Mouse (Mus musculus): ENCODE measurements around the gene Hmbs. TPM values are rescaled to one million over a fixed set of nuclear protein-coding genes. Genes with fewer than 3 reads are reported as not detected.
"Not testable (repeated sequence)": the region's sequence is repeated elsewhere in the genome, so short reads cannot be mapped to it uniquely, and the experiment has no call there.

Hmbs gene
- polyA plus RNA-seq, 1 experiment from 2014 or later = 139 TPM

DNA sequence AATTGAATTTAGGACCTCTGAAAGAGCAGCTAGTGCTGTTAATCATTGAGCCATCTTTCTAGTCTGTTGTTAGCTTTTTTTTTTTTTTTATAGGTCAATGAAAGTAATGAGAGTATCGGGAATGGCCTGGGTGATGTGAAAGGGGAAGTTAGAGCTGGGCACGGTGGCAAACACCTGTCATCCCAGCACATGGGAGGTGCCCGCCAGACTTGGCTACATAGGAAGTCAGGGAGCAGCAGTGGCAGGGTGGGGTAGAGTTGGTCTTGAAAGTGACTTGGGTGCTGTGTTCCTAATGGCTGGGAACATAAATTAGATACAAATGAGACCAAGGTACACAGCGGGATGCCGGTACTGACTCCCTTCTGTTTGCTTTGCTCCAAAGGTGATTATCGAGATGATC is 13.3 kb downstream of the Hmbs start:
- WGBS = 97% methylated on average over 6 of the region's 6 CpGs
- no peak overlapping the region for H3K4me2 ChIP-seq (ENCODE audit: low read depth)
- H3K4me3 ChIP-seq (ENCODE audit: low read depth, low read length) = no peak overlapping the region
- H3K36me3 ChIP-seq (ENCODE audit: control insufficient read depth, insufficient read depth, low read length) = peaks cover 20% of the 10 kb centered on the region
- peaks cover 5% of the 10 kb centered on the region; the same call in 1 of the 2 replicates for H3K4me1 ChIP-seq (ENCODE audit: control insufficient read depth, insufficient read depth, low read length)
- DNase-seq (ENCODE audit: low spot score) (no peak), ATAC-seq (ENCODE audit: insufficient read depth, low FRiP score, low TSS enrichment) (no peak)
- no peak overlapping the region for H3K27ac ChIP-seq (ENCODE audit: low read depth, low read length)
- H3K9ac ChIP-seq (ENCODE audit: low read length) = no peak overlapping the region
- no peaks in the 10 kb centered on the region for H3K27me3 ChIP-seq (ENCODE audit: control insufficient read depth, insufficient read depth, low read length)
- no peaks in the 10 kb centered on the region for H3K9me3 ChIP-seq (ENCODE audit: control insufficient read depth, low read length)

DNA sequence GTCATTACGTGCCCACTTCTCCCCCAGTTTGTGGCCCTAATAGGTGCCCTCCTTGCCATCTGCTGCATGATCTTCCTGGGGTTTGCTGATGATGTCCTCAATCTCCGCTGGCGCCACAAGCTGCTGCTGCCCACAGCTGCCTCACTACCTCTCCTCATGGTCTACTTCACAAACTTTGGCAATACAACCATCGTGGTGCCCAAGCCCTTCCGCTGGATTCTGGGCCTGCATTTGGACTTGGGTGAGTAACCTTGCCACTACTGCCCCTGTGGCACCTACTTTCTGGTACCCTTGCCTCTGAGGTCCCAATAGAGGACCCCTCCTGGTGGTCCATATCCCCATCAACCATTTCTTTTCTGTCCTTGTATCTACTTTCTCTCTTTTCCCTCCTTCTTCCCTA is 16.1 kb downstream of the Hmbs start:
- H3K27ac ChIP-seq (ENCODE audit: low read depth, low read length) = no peak overlapping the region
- no peak overlapping the region; the same call in 1 of the 2 replicates for H3K9ac ChIP-seq (ENCODE audit: low read length)
- H3K27me3 ChIP-seq (ENCODE audit: control insufficient read depth, insufficient read depth, low read length) = no peaks in the 10 kb centered on the region
- peaks cover 5% of the 10 kb centered on the region; the same call in 1 of the 2 replicates for H3K4me1 ChIP-seq (ENCODE audit: control insufficient read depth, insufficient read depth, low read length)
- ATAC-seq (ENCODE audit: insufficient read depth, low FRiP score, low TSS enrichment) (no peak), DNase-seq (ENCODE audit: low spot score) (no peak)
- H3K9me3 ChIP-seq (ENCODE audit: control insufficient read depth, low read length) = no peaks in the 10 kb centered on the region
- 92% methylated on average over 5 of the region's 5 CpGs for WGBS
- peak overlapping the region; percentile 84; the same call in 1 of the 2 replicates for H3K4me3 ChIP-seq (ENCODE audit: low read depth, low read length)
- H3K36me3 ChIP-seq (ENCODE audit: control insufficient read depth, insufficient read depth, low read length) = peaks cover 11% of the 10 kb centered on the region
- H3K4me2 ChIP-seq (ENCODE audit: low read depth) = peak overlapping the region; percentile 81

- peak; percentile 51 for ATAC-seq (ENCODE audit: insufficient read depth, low FRiP score, low TSS enrichment)
- Histone ChIP-seq H3K4me2 (ENCODE audit: low read depth) (peak overlapping the region; percentile 81), H3K36me3 (ENCODE audit: control insufficient read depth, insufficient read depth, low read length) (peaks cover 6% of the 10 kb centered on the region), H3K4me1 (ENCODE audit: control insufficient read depth, insufficient read depth, low read length) (peaks cover 5% of the 10 kb centered on the region; the same call in 1 of the 2 replicates), H3K4me3 (ENCODE audit: low read depth, low read length) (peak overlapping the region; percentile 84), H3K9me3 (ENCODE audit: control insufficient read depth, low read length) (no peaks in the 10 kb centered on the region), H3K27ac (ENCODE audit: low read depth, low read length) (peak overlapping the region; percentile 84), H3K27me3 (ENCODE audit: control insufficient read depth, insufficient read depth, low read length) (no peaks in the 10 kb centered on the region), H3K9ac (ENCODE audit: low read length) (peak overlapping the region; percentile 92)
- peak; percentile 40 for DNase-seq (ENCODE audit: low spot score)
- under 1% methylated on average over 22 of the region's 22 CpGs for WGBS
Measured at GRCm38 (mm10) chr9:44327064-44327711, 16.8 kb downstream of the Hmbs start.

DNA sequence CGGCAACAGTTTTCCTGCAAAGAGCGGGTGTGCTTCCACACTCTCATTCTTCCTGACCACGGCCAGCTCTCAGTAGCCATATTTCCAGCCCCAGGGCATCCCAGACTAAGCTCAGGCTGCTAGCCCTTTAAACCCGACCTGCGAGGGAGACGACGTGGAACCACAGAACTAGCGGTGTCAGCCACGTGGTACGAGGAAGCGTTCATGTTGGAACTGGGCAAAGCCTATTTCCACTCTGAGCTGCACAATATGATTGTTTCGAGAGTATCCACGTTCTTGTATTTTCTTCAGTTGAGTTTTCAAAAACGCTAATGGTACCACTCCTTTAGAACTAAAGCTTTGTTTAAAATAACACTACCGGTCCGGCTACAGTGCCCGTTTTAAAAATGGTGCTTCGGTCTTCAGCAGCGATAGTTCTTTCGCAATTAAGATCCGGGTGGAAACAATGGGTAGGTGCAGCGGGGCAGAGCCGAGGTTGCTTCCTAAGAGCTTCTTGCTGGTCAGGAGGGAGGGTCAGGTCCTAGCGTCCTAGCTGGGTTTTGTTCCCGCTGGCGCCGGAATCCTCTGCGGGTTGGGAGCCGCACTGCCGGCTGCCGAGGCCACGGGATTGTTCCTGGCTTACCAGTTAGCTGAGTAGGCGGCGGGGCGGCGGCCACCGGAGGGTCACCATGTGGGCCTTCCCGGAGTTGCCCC is 17.5 kb downstream of the Hmbs start:
- DNase-seq (ENCODE audit: low spot score) = peak; percentile 82
- Histone ChIP-seq H3K9me3 (ENCODE audit: control insufficient read depth, low read length) (no peaks in the 10 kb centered on the region), H3K27me3 (ENCODE audit: control insufficient read depth, insufficient read depth, low read length) (no peaks in the 10 kb centered on the region), H3K4me3 (ENCODE audit: low read depth, low read length) (peak overlapping the region; percentile 84), H3K4me1 (ENCODE audit: control insufficient read depth, insufficient read depth, low read length) (peaks cover 5% of the 10 kb centered on the region; the same call in 1 of the 2 replicates), H3K4me2 (ENCODE audit: low read depth) (peak overlapping the region; percentile 81), H3K9ac (ENCODE audit: low read length) (peak overlapping the region; percentile 92), H3K36me3 (ENCODE audit: control insufficient read depth, insufficient read depth, low read length) (peaks cover 1% of the 10 kb centered on the region), H3K27ac (ENCODE audit: low read depth, low read length) (peak overlapping the region; percentile 84)
- WGBS = under 1% methylated on average over 38 of the region's 38 CpGs
- peak; percentile 90 for ATAC-seq (ENCODE audit: insufficient read depth, low FRiP score, low TSS enrichment)

DNA sequence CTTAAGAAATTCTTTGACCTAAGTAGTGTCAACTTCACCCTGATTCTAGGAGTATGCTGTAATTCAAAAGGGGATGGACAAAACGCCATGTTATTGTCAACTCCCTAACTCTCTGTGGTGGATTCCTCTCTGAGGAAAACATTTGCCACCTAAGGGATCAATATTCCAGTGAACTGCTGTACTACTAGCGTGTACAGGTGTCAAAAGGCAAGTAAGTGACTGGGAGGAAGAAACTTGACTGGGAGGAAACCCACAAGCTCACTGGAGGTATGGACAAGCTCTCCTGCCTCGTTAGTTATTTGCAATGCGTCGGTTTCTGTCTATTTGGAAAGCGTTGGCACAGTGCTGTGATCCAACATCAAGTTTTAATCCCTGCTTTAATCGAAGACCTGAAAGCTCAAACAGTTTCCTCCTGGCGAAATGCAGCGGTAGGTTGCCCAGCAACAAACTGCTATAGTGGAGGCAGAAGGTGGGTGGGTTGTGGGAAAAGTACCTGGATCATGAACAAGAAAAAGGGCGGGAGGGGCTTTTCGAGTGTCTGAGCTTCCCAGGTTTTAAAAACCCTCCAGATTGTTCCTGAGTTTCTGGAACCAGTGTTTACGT is 18.2 kb downstream of the Hmbs start, which contains the start of gene Dpagt1:
Gene Dpagt1, plus strand, starts transcription at position 252 of the 603 bp plus-strand sequence.
- WGBS = 7% methylated on average over 12 of the region's 12 CpGs
- no peaks in the 10 kb centered on the region for H3K27me3 ChIP-seq (ENCODE audit: control insufficient read depth, insufficient read depth, low read length)
- no peaks in the 10 kb centered on the region for H3K36me3 ChIP-seq (ENCODE audit: control insufficient read depth, insufficient read depth, low read length)
- H3K4me1 ChIP-seq (ENCODE audit: control insufficient read depth, insufficient read depth, low read length) = peaks cover 5% of the 10 kb centered on the region; the same call in 1 of the 2 replicates
- H3K27ac ChIP-seq (ENCODE audit: low read depth, low read length) = peak within 1 kb of the TSS; percentile 84
- DNase-seq (ENCODE audit: low spot score) (no peak), ATAC-seq (ENCODE audit: insufficient read depth, low FRiP score, low TSS enrichment) (no peak)
- no peaks in the 10 kb centered on the region for H3K9me3 ChIP-seq (ENCODE audit: control insufficient read depth, low read length)
- H3K4me2 ChIP-seq (ENCODE audit: low read depth) = peak within 1 kb of the TSS; percentile 81
- peak within 1 kb of the TSS; percentile 92 for H3K9ac ChIP-seq (ENCODE audit: low read length)
- H3K4me3 ChIP-seq (ENCODE audit: low read depth, low read length) = peak within 1 kb of the TSS; percentile 84

- DNase-seq (ENCODE audit: low spot score); H3K36me3 ChIP-seq (ENCODE audit: control insufficient read depth, insufficient read depth, low read length); H3K4me3 ChIP-seq (ENCODE audit: low read depth, low read length); H3K9me3 ChIP-seq (ENCODE audit: control insufficient read depth, low read length); H3K27ac ChIP-seq (ENCODE audit: low read depth, low read length); H3K9ac ChIP-seq (ENCODE audit: low read length); H3K4me2 ChIP-seq (ENCODE audit: low read depth); ATAC-seq (ENCODE audit: insufficient read depth, low FRiP score, low TSS enrichment); H3K27me3 ChIP-seq (ENCODE audit: control insufficient read depth, insufficient read depth, low read length): not testable (repeated sequence)
- peaks cover 11% of the 10 kb centered on the region for H3K4me1 ChIP-seq (ENCODE audit: control insufficient read depth, insufficient read depth, low read length)
- 76% methylated on average over 7 of the region's 8 CpGs for WGBS
Measured at GRCm38 (mm10) chr9:44325032-44325767, 18.8 kb downstream of the Hmbs start.

DNA sequence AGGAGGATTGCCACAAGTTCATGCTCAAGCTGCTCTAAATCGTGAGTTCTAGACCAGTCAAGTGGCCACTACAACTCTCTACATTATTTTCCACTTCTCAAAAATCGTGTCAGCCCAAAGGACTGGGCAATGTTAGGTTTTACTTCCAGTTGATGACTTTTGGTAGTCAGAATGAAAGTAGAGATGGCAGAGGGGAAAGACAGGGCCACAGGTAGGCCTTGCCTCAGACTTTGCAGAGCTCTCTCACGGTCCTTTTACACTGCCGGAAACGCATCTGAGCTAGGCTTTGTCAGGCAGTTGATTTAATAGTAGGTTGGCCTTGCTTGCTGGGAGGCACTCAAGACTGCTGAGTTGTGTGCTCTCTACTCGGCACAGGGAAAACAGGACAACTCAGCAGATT is 19.9 kb downstream of the Hmbs start:
- 69% methylated on average over 6 of the region's 6 CpGs for WGBS
- DNase-seq (ENCODE audit: low spot score) = no peak

GRCm38 (mm10) chr9:44323656-44324055 is 20.4 kb downstream of the Hmbs start:
- not testable (repeated sequence) for H3K9ac ChIP-seq (ENCODE audit: low read length); DNase-seq (ENCODE audit: low spot score); H3K4me3 ChIP-seq (ENCODE audit: low read depth, low read length); ATAC-seq (ENCODE audit: insufficient read depth, low FRiP score, low TSS enrichment); H3K9me3 ChIP-seq (ENCODE audit: control insufficient read depth, low read length); H3K4me2 ChIP-seq (ENCODE audit: low read depth); H3K27me3 ChIP-seq (ENCODE audit: control insufficient read depth, insufficient read depth, low read length); H3K27ac ChIP-seq (ENCODE audit: low read depth, low read length); H3K36me3 ChIP-seq (ENCODE audit: control insufficient read depth, insufficient read depth, low read length)
- H3K4me1 ChIP-seq (ENCODE audit: control insufficient read depth, insufficient read depth, low read length) = peaks cover 19% of the 10 kb centered on the region
- 81% methylated on average over 4 of the region's 4 CpGs for WGBS

More for the DNA sequence above, 19.9 kb downstream of the Hmbs start:
- H3K36me3 ChIP-seq (ENCODE audit: control insufficient read depth, insufficient read depth, low read length) = no peaks in the 10 kb centered on the region
- H3K4me3 ChIP-seq (ENCODE audit: low read depth, low read length) = no peak overlapping the region
- no peaks in the 10 kb centered on the region for H3K9me3 ChIP-seq (ENCODE audit: control insufficient read depth, low read length)
- H3K4me2 ChIP-seq (ENCODE audit: low read depth) = no peak overlapping the region
- peaks cover 14% of the 10 kb centered on the region for H3K4me1 ChIP-seq (ENCODE audit: control insufficient read depth, insufficient read depth, low read length)
- H3K27me3 ChIP-seq (ENCODE audit: control insufficient read depth, insufficient read depth, low read length) = no peaks in the 10 kb centered on the region
- no peak for ATAC-seq (ENCODE audit: insufficient read depth, low FRiP score, low TSS enrichment)
- H3K9ac ChIP-seq (ENCODE audit: low read length) = no peak overlapping the region
- H3K27ac ChIP-seq (ENCODE audit: low read depth, low read length) = no peak overlapping the region

Data from neural tube, embryonic 11.5 days (tissue).